Mouse (Mus musculus) olfactory bulb, adult 2 months (tissue): ENCODE data around the gene Spib.

Experiments
- CTCF ChIP-seq: fragments of 200-500 bp; IDR thresholded peaks from 2 replicates; pipeline ENCODE4 v1.5.1; 2012; ENCODE audit warnings: low read depth, mild to moderate bottlenecking, low read length, moderate library complexity; ENCODE audit not compliant: insufficient read depth
- POLR2A ChIP-seq: fragments of 200-500 bp; IDR thresholded peaks from 2 replicates; pipeline ENCODE4 v1.6.1; 2012; ENCODE audit warnings: mild to moderate bottlenecking, low read depth, low read length, moderate library complexity; ENCODE audit not compliant: insufficient read depth

DNA sequence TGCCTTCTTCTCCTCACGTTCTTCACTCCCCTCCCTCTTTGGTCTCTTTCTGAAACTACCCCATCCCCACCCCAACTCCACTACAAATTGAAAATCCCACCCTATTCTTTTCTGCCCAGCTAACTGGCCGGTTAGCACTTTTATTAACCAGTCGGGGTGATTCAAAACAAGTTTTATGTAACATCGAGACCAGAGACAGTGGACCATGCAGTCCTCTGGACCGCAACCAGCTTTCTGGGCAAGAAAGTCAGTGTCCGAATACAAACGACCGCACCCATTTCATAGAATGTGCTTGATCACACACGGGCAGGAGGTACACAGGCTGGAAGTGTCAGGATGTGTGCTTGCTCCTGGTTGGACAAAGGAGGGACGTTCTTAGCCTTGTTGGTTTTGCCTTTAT, 32.6 kb upstream of the Spib start:
- TF ChIP-seq CTCF: no peak
- no peak for TF ChIP-seq POLR2A
